Mouse (Mus musculus): ENCODE measurements around the gene 5031439G07Rik. TPM values are rescaled to one million over a fixed set of nuclear protein-coding genes. Genes with fewer than 3 reads are reported as not detected.

5031439G07Rik gene
- polyA plus RNA-seq, 1 experiment from 2014 or later: 24.8 TPM

- H3K27ac ChIP-seq (ENCODE audit: low read length): no peak overlapping the region
- ATAC-seq: no peak
- WGBS: 73% methylated on average over 14 of the region's 14 CpGs
- no peak overlapping the region for H3K9ac ChIP-seq (replicated peaks; ENCODE audit: low read depth, low read length)
- peaks cover 6% of the 10 kb centered on the region; the same call in 1 of the 2 replicates for H3K27me3 ChIP-seq (replicated peaks; ENCODE audit: control insufficient read depth, insufficient read depth, low read length)
- H3K36me3 ChIP-seq (ENCODE audit: control insufficient read depth, insufficient read depth): no peaks in the 10 kb centered on the region
- H3K9me3 ChIP-seq (ENCODE audit: control insufficient read depth, low read length): 0 out of 2 replicates have a peak, but pooled peaks cover 2% of the 10 kb centered on the region
- no peaks in the 10 kb centered on the region for H3K4me1 ChIP-seq (replicated peaks; ENCODE audit: control insufficient read depth, insufficient read depth, low read length)
- no peak overlapping the region for H3K4me3 ChIP-seq (replicated peaks; ENCODE audit: low read length)
- no peak overlapping the region for H3K4me2 ChIP-seq (ENCODE audit: low read length)
These were observed 9.6 kb upstream of the 5031439G07Rik start for GRCm38 (mm10) chr15:84997768-84998454.

GRCm38 (mm10) chr15:84995967-84996366 is 7.6 kb upstream of the 5031439G07Rik start:
- no peak overlapping the region for H3K9ac ChIP-seq (replicated peaks; ENCODE audit: low read depth, low read length)
- 0 out of 2 replicates have a peak, but pooled peaks cover 2% of the 10 kb centered on the region for H3K9me3 ChIP-seq (ENCODE audit: control insufficient read depth, low read length)
- no peaks in the 10 kb centered on the region for H3K4me1 ChIP-seq (replicated peaks; ENCODE audit: control insufficient read depth, insufficient read depth, low read length)
- no peaks in the 10 kb centered on the region for H3K27me3 ChIP-seq (replicated peaks; ENCODE audit: control insufficient read depth, insufficient read depth, low read length)
- 9% methylated on average over 1 of the region's 1 CpGs for WGBS
- no peak overlapping the region for H3K4me2 ChIP-seq (ENCODE audit: low read length)
- no peak overlapping the region for H3K4me3 ChIP-seq (replicated peaks; ENCODE audit: low read length)
- no peak for ATAC-seq
- H3K27ac ChIP-seq (ENCODE audit: low read length): no peak overlapping the region
- H3K36me3 ChIP-seq (ENCODE audit: control insufficient read depth, insufficient read depth): no peaks in the 10 kb centered on the region

- Histone ChIP-seq H3K9me3 (ENCODE audit: control insufficient read depth, low read length) (no peaks in the 10 kb centered on the region), H3K4me1 (replicated peaks; ENCODE audit: control insufficient read depth, insufficient read depth, low read length) (peaks cover 2% of the 10 kb centered on the region), H3K27me3 (replicated peaks; ENCODE audit: control insufficient read depth, insufficient read depth, low read length) (no peaks in the 10 kb centered on the region), H3K4me3 (replicated peaks; ENCODE audit: low read length) (no peak overlapping the region), H3K27ac (ENCODE audit: low read length) (no peak overlapping the region), H3K36me3 (ENCODE audit: control insufficient read depth, insufficient read depth) (no peaks in the 10 kb centered on the region), H3K4me2 (ENCODE audit: low read length) (no peak overlapping the region), H3K9ac (replicated peaks; ENCODE audit: low read depth, low read length) (no peak overlapping the region)
- no peak for ATAC-seq
- 55% methylated on average over 6 of the region's 6 CpGs for WGBS
These were observed 6.7 kb upstream of the 5031439G07Rik start for GRCm38 (mm10) chr15:84995041-84995440.

- no peaks in the 10 kb centered on the region for H3K9me3 ChIP-seq (ENCODE audit: control insufficient read depth, low read length)
- H3K4me2 ChIP-seq (ENCODE audit: low read length): no peak overlapping the region
- no peaks in the 10 kb centered on the region for H3K27me3 ChIP-seq (replicated peaks; ENCODE audit: control insufficient read depth, insufficient read depth, low read length)
- no peaks in the 10 kb centered on the region for H3K36me3 ChIP-seq (ENCODE audit: control insufficient read depth, insufficient read depth)
- no peak overlapping the region for H3K9ac ChIP-seq (replicated peaks; ENCODE audit: low read depth, low read length)
- H3K4me3 ChIP-seq (replicated peaks; ENCODE audit: low read length): no peak overlapping the region
- no peak overlapping the region for H3K27ac ChIP-seq (ENCODE audit: low read length)
- H3K4me1 ChIP-seq (replicated peaks; ENCODE audit: control insufficient read depth, insufficient read depth, low read length): peaks cover 8% of the 10 kb centered on the region
- no peak for ATAC-seq
- WGBS: 41% methylated on average over 6 of the region's 6 CpGs
These were observed 6.1 kb upstream of the 5031439G07Rik start for GRCm38 (mm10) chr15:84994498-84994897.

GRCm38 (mm10) chr15:84989771-84990170 is 1.4 kb upstream of the 5031439G07Rik start:
- no peak overlapping the region for H3K9ac ChIP-seq (replicated peaks; ENCODE audit: low read depth, low read length)
- WGBS: 31% methylated on average over 7 of the region's 7 CpGs
- no peaks in the 10 kb centered on the region for H3K27me3 ChIP-seq (replicated peaks; ENCODE audit: control insufficient read depth, insufficient read depth, low read length)
- 0 out of 2 replicates have a peak overlapping the region, but pooled peaks have one; percentile 26 for H3K27ac ChIP-seq (ENCODE audit: low read length)
- no peak for ATAC-seq
- H3K9me3 ChIP-seq (ENCODE audit: control insufficient read depth, low read length): no peaks in the 10 kb centered on the region
- peaks cover 39% of the 10 kb centered on the region for H3K4me1 ChIP-seq (replicated peaks; ENCODE audit: control insufficient read depth, insufficient read depth, low read length)
- no peaks in the 10 kb centered on the region for H3K36me3 ChIP-seq (ENCODE audit: control insufficient read depth, insufficient read depth)
- no peak overlapping the region for H3K4me3 ChIP-seq (replicated peaks; ENCODE audit: low read length)
- peak overlapping the region; percentile 22; the same call in 1 of the 2 replicates for H3K4me2 ChIP-seq (ENCODE audit: low read length)

- no peak for ATAC-seq
- H3K4me2 ChIP-seq (ENCODE audit: low read length): no peak overlapping the region
- no peak overlapping the region for H3K27ac ChIP-seq (ENCODE audit: low read length)
- WGBS: 76% methylated on average over 3 of the region's 3 CpGs
- H3K27me3 ChIP-seq (replicated peaks; ENCODE audit: control insufficient read depth, insufficient read depth, low read length): no peaks in the 10 kb centered on the region
- H3K4me3 ChIP-seq (replicated peaks; ENCODE audit: low read length): no peak overlapping the region
- H3K9ac ChIP-seq (replicated peaks; ENCODE audit: low read depth, low read length): no peak overlapping the region
- H3K4me1 ChIP-seq (replicated peaks; ENCODE audit: control insufficient read depth, insufficient read depth, low read length): peaks cover 40% of the 10 kb centered on the region
- H3K36me3 ChIP-seq (ENCODE audit: control insufficient read depth, insufficient read depth): no peaks in the 10 kb centered on the region
- H3K9me3 ChIP-seq (ENCODE audit: control insufficient read depth, low read length): no peaks in the 10 kb centered on the region
These were observed 747 bp upstream of the 5031439G07Rik start for GRCm38 (mm10) chr15:84989098-84989497.

- Histone ChIP-seq H3K9ac (replicated peaks; ENCODE audit: low read depth, low read length) (peak overlapping the region; percentile 76), H3K4me2 (ENCODE audit: low read length) (peak overlapping the region; percentile 80), H3K36me3 (ENCODE audit: control insufficient read depth, insufficient read depth) (no peaks in the 10 kb centered on the region), H3K4me3 (replicated peaks; ENCODE audit: low read length) (peak overlapping the region; percentile 90), H3K9me3 (ENCODE audit: control insufficient read depth, low read length) (no peaks in the 10 kb centered on the region), H3K27me3 (replicated peaks; ENCODE audit: control insufficient read depth, insufficient read depth, low read length) (no peaks in the 10 kb centered on the region), H3K4me1 (replicated peaks; ENCODE audit: control insufficient read depth, insufficient read depth, low read length) (peaks cover 51% of the 10 kb centered on the region), H3K27ac (ENCODE audit: low read length) (peak overlapping the region; percentile 51)
- peak; percentile 45 for ATAC-seq
- WGBS: under 1% methylated on average over 53 of the region's 53 CpGs
These were observed 1.1 kb downstream of the 5031439G07Rik start for GRCm38 (mm10) chr15:84987020-84987815.

- WGBS: 70% methylated on average over 4 of the region's 4 CpGs
- Histone ChIP-seq H3K4me1 (replicated peaks; ENCODE audit: control insufficient read depth, insufficient read depth, low read length) (peaks cover 51% of the 10 kb centered on the region), H3K4me2 (ENCODE audit: low read length) (peak overlapping the region; percentile 80), H3K27me3 (replicated peaks; ENCODE audit: control insufficient read depth, insufficient read depth, low read length) (no peaks in the 10 kb centered on the region), H3K9ac (replicated peaks; ENCODE audit: low read depth, low read length) (peak overlapping the region; percentile 76), H3K36me3 (ENCODE audit: control insufficient read depth, insufficient read depth) (no peaks in the 10 kb centered on the region), H3K27ac (ENCODE audit: low read length) (no peak overlapping the region), H3K9me3 (ENCODE audit: control insufficient read depth, low read length) (no peaks in the 10 kb centered on the region), H3K4me3 (replicated peaks; ENCODE audit: low read length) (peak overlapping the region; percentile 90)
- ATAC-seq: no peak
These were observed 2.0 kb downstream of the 5031439G07Rik start for GRCm38 (mm10) chr15:84986171-84987019.
